Mouse (Mus musculus): ENCODE results near the gene Opcml. TPM values are rescaled to one million over a fixed set of nuclear protein-coding genes. Genes with fewer than 3 reads are reported as not detected.

Opcml gene
- polyA plus RNA-seq, 1 experiment, result 88.3 TPM

DNA sequence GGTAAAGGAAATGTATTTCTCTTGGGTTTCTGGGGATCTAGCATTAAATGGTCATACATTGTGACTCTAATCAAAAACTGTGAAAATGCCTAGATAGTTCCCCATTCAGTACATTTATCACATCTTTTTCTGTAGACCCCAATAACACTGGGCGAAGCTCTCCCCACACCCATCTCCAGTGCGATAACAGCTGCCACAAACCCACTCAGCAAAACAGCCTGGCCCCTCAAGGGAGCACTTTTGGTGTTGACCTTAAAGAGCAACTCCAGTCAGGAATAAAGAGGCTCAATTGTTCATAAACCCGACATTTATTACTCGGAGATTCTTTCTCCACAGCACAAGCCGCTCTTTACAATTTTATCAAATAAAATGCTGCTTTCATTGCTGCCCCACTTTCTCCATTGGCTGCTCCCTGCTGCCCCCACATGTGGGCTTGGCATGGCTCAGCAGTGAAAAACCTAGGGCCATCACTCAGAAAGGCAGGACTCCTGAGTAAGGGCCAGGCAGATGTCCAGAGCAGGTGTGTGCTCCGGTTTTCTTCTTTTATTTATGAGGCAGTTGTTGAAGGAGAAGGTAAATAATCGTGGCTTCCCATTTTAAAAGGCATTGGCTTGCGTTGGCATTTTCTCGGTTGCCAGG lies 781.7 kb downstream of the Opcml start:
- peaks cover 8% of the 10 kb centered on the region; the same call in 1 of the 2 replicates for H3K4me1 ChIP-seq (ENCODE audit: control insufficient read depth, insufficient read depth, low read length)
- TF ChIP-seq POLR2A (IDR thresholded peaks at IDR 0.05; ENCODE audit: extremely low read depth, insufficient read depth, low read length) (no peak), CTCF (IDR thresholded peaks at IDR 0.05; ENCODE audit: extremely low read depth, insufficient read depth, low read length) (no peak)
- no peak overlapping the region for H3K27ac ChIP-seq (ENCODE audit: insufficient read depth, low read length)
- H3K4me3 ChIP-seq (ENCODE audit: insufficient read depth, low read length), result no peak overlapping the region

DNA sequence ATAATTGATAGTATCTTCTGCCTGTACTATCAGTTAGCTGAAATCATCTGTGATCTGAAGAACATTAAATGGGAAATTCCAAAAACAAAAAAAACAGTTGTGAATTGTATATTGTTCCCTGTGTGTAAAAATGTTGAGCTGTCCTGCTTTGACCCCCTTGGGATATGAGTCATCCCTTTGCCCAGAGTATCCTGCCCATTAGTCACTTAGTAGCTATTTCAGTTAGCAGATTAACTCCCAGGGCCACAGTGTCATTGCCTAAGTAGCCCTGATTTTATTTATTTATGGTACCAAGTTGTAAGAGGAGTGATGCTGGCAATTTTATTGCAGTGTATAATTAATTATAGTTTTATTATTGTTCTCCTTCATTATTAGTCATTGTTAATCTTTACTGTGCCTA lies 788.2 kb downstream of the Opcml start:
- Histone ChIP-seq H3K27ac (ENCODE audit: insufficient read depth, low read length) (no peak overlapping the region), H3K4me3 (ENCODE audit: insufficient read depth, low read length) (no peak overlapping the region), H3K4me1 (ENCODE audit: control insufficient read depth, insufficient read depth, low read length) (no peaks in the 10 kb centered on the region; the same call in 1 of the 2 replicates)
- TF ChIP-seq CTCF (IDR thresholded peaks at IDR 0.05; ENCODE audit: extremely low read depth, insufficient read depth, low read length), result no peak
- TF ChIP-seq POLR2A (IDR thresholded peaks at IDR 0.05; ENCODE audit: extremely low read depth, insufficient read depth, low read length), result no peak

- TF ChIP-seq CTCF (IDR thresholded peaks at IDR 0.05; ENCODE audit: extremely low read depth, insufficient read depth, low read length) (no peak), POLR2A (IDR thresholded peaks at IDR 0.05; ENCODE audit: extremely low read depth, insufficient read depth, low read length) (no peak)
Observed at GRCm38 (mm10) chr9:28587253-28587652, 796.7 kb downstream of the Opcml start.

DNA sequence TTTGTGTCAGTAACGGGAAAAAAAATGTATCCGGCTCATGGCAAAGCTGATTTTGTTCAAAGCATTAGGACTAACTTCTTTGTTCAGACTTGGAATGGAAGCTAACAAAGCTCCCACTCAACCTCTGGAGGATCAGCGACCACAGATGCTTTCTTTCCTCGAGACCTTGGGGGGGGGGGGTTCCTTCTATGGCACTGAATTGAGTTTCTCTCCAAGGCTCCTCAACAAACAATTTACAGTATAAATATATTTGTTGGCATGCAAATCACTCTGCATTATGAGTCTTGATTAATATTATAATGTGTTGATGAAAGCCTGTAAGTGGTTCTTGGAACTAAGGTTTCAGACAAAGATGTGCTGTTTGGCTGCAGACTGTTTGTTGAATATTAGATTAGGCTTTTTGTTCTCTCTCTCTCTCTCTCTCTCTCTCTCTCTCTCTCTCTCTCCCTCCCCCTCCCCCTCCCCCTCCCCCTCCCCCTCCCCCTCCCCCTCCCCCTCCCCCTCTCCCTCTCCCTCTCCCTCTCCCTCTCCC lies 797.3 kb downstream of the Opcml start:
- Histone ChIP-seq H3K27ac (ENCODE audit: insufficient read depth, low read length) (no peak overlapping the region), H3K4me3 (ENCODE audit: insufficient read depth, low read length) (no peak overlapping the region)
- TF ChIP-seq POLR2A (IDR thresholded peaks at IDR 0.05; ENCODE audit: extremely low read depth, insufficient read depth, low read length), result no peak
- no peak for TF ChIP-seq CTCF (IDR thresholded peaks at IDR 0.05; ENCODE audit: extremely low read depth, insufficient read depth, low read length)

More at GRCm38 (mm10) chr9:28587253-28587652, 796.7 kb downstream of the Opcml start:
- H3K4me3 ChIP-seq (ENCODE audit: insufficient read depth, low read length), result no peak overlapping the region
- no peak overlapping the region for H3K27ac ChIP-seq (ENCODE audit: insufficient read depth, low read length)
- H3K4me1 ChIP-seq (ENCODE audit: control insufficient read depth, insufficient read depth, low read length), result peaks cover 4% of the 10 kb centered on the region; the same call in 1 of the 2 replicates

GRCm38 (mm10) chr9:28588488-28588887 lies 797.9 kb downstream of the Opcml start:
- TF ChIP-seq POLR2A (IDR thresholded peaks at IDR 0.05; ENCODE audit: extremely low read depth, insufficient read depth, low read length) (no peak), CTCF (IDR thresholded peaks at IDR 0.05; ENCODE audit: extremely low read depth, insufficient read depth, low read length) (no peak)
- Histone ChIP-seq H3K4me1 (ENCODE audit: control insufficient read depth, insufficient read depth, low read length) (peaks cover 4% of the 10 kb centered on the region; the same call in 1 of the 2 replicates), H3K27ac (ENCODE audit: insufficient read depth, low read length) (no peak overlapping the region), H3K4me3 (ENCODE audit: insufficient read depth, low read length) (no peak overlapping the region)

More for the DNA sequence above, 797.3 kb downstream of the Opcml start:
- peaks cover 4% of the 10 kb centered on the region; the same call in 1 of the 2 replicates for H3K4me1 ChIP-seq (ENCODE audit: control insufficient read depth, insufficient read depth, low read length)

DNA sequence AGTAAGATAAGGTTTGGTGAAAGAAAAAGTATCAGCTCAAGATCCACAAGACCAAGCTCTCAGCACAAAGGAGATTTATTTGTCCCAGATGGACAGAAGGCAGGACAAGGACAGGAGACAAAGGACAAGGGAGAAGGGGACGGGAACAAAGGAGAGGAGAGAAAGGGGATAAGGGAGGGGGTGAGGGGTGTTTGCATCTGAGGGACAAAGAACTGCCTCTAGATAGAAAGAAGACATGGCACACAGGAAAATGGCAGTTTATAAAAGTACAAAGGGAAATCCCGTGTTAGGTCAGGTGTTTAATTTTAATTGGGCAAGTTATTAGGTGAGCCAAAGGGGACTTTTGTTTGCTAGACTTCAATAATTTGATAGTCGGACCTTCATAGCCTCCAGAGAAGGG lies 801.6 kb downstream of the Opcml start:
- TF ChIP-seq POLR2A (IDR thresholded peaks at IDR 0.05; ENCODE audit: extremely low read depth, insufficient read depth, low read length) (no peak), CTCF (IDR thresholded peaks at IDR 0.05; ENCODE audit: extremely low read depth, insufficient read depth, low read length) (no peak)
- H3K4me3 ChIP-seq (ENCODE audit: insufficient read depth, low read length), result no peak overlapping the region
- peaks cover 3% of the 10 kb centered on the region; the same call in 1 of the 2 replicates for H3K4me1 ChIP-seq (ENCODE audit: control insufficient read depth, insufficient read depth, low read length)
- no peak overlapping the region for H3K27ac ChIP-seq (ENCODE audit: insufficient read depth, low read length)

DNA sequence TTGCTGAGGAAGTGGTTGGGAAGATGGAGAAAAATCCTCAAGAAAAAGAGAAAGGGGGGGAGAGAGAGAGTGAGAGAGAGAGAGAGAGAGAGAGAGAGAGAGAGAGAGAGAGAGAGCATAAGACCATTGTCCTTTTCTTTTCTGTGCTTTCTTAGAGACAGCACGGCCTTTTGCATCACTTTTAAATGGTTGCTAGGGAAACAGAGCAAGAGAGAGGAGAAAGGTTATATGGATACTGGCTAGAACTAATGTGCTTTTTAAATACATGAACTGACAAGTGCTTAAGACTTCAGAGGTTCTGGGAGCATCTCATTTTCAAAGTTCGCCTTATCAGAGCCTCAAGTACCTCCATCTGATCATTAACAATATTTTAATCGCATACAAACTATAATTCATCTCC lies 804.5 kb downstream of the Opcml start:
- no peak for TF ChIP-seq POLR2A (IDR thresholded peaks at IDR 0.05; ENCODE audit: extremely low read depth, insufficient read depth, low read length)
- no peak for TF ChIP-seq CTCF (IDR thresholded peaks at IDR 0.05; ENCODE audit: extremely low read depth, insufficient read depth, low read length)
- no peaks in the 10 kb centered on the region; the same call in 1 of the 2 replicates for H3K4me1 ChIP-seq (ENCODE audit: control insufficient read depth, insufficient read depth, low read length)
- no peak overlapping the region for H3K27ac ChIP-seq (ENCODE audit: insufficient read depth, low read length)
- H3K4me3 ChIP-seq (ENCODE audit: insufficient read depth, low read length), result no peak overlapping the region

DNA sequence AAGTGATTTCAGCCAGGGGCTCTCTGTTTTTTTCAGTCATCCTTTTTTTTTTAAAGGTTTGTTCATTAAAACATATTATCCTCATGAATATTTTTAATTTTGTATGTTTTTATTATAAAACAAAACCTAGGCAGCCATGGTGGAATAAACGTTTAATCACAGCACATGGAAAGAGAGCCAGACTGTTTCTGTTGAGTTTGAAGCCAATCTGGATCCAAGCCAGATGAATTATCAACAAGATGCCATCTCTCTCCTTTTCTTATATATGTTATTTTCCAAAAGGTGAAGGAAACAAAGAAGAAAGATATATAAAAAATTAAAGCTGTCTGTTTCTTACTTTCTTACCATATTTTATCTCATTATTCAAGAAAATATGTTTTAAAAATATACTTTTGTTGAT lies 815.0 kb downstream of the Opcml start:
- no peak overlapping the region for H3K4me3 ChIP-seq (ENCODE audit: insufficient read depth, low read length)
- no peak overlapping the region for H3K27ac ChIP-seq (ENCODE audit: insufficient read depth, low read length)
- no peaks in the 10 kb centered on the region; the same call in 1 of the 2 replicates for H3K4me1 ChIP-seq (ENCODE audit: control insufficient read depth, insufficient read depth, low read length)
- TF ChIP-seq POLR2A (IDR thresholded peaks at IDR 0.05; ENCODE audit: extremely low read depth, insufficient read depth, low read length) (no peak), CTCF (IDR thresholded peaks at IDR 0.05; ENCODE audit: extremely low read depth, insufficient read depth, low read length) (no peak)

DNA sequence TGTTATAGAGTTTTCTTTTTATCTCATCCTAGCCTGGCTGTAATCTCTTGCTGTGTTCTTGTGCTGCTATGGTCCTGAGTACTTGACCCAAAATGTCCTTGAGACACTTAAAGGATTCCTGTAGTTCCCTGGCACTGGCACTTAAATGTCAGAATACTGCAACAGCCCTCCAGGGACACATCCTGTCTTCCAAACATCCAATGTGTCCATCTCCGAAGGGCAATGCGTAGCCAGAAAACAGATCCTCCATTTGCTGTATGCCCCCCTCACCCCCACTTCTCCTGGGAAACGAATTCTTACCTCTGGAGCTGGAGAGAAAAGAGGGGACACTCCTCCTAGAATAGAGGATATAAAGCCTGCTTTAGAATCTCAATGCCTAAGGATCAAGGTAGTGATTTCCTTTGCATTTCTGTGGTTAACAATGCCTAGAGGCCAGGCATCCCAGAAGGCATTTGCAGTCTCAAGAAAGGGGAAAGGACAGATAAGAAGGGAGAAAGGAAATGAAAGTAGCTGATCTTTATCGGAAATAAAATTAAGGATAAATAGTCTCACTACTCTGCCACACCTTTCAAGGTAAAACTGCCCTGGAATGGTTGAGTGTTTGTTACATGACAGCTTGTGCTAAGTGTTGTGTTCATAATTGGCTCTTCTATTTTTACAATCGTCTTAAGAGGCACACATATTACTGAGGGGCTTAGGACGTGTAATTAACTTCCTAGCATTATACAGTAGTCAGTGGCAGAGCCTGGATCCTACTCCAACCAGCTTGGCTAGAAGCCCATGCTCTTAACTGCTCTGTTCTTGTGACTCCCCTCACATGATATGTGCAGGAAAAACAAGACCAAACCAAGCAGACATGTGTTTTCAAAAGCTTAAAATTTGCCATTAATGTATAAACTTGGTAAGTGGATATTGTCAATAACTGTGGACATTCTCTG lies 823.4 kb downstream of the Opcml start:
- TF ChIP-seq CTCF (IDR thresholded peaks at IDR 0.05; ENCODE audit: extremely low read depth, insufficient read depth, low read length) (no peak), POLR2A (IDR thresholded peaks at IDR 0.05; ENCODE audit: extremely low read depth, insufficient read depth, low read length) (no peak)
- no peak overlapping the region for H3K27ac ChIP-seq (ENCODE audit: insufficient read depth, low read length)
- peaks cover 7% of the 10 kb centered on the region for H3K4me1 ChIP-seq (ENCODE audit: control insufficient read depth, insufficient read depth, low read length)
- H3K4me3 ChIP-seq (ENCODE audit: insufficient read depth, low read length), result no peak overlapping the region

All from cortical plate, adult 2 months (tissue).